Mouse (Mus musculus) hindbrain, postnatal 0 days (tissue): ENCODE data around the gene Serpinf2. TPM values are rescaled to one million over a fixed set of nuclear protein-coding genes. Genes with fewer than 3 reads are reported as not detected.

Experiments used
- ATAC-seq: fragments of 200-750 bp; cut with Nextera tagmentation; 2 replicates; pipeline ENCODE4 v1.8.0; 2017; ENCODE audit warnings: mild to moderate bottlenecking, moderate TSS enrichment, moderate library complexity
- DNase-seq: peaks from one replicate; pipeline ENCODE4 v3.0.0-alpha.2; 2015; ENCODE audit warnings: low spot score
- H3K27ac ChIP-seq: fragments of 300-500 bp; sonication (generic); 2 replicates; pipeline ENCODE4 v1.5.1; 2014; ENCODE audit warnings: mild to moderate bottlenecking
- H3K27me3 ChIP-seq: fragments of 300-500 bp; sonication (generic); 2 replicates; pipeline ENCODE4 v1.6.1; 2014; ENCODE audit warnings: low read length, mixed read lengths; ENCODE audit not compliant: insufficient read depth
- H3K36me3 ChIP-seq: fragments of 300-500 bp; sonication (generic); 2 replicates; pipeline ENCODE4 v1.6.1; 2014; ENCODE audit warnings: low read length, mixed read lengths; ENCODE audit not compliant: insufficient read depth
- H3K4me1 ChIP-seq: fragments of 300-500 bp; sonication (generic); 2 replicates; pipeline ENCODE4 v1.6.1; 2014; ENCODE audit warnings: antibody characterized with exemption, low read length, mixed read lengths; ENCODE audit not compliant: insufficient read depth
- H3K4me2 ChIP-seq: fragments of 300-500 bp; sonication (generic); 2 replicates; pipeline ENCODE4 v1.6.1; 2014; ENCODE audit warnings: low read depth, mild to moderate bottlenecking, low read length, moderate library complexity, mixed read lengths
- H3K4me3 ChIP-seq: fragments of 300-500 bp; sonication (generic); 2 replicates; pipeline ENCODE4 v1.5.1; 2014; ENCODE audit warnings: low read length
- H3K9ac ChIP-seq: fragments of 300-500 bp; sonication (generic); replicated peaks from 2 replicates; pipeline ENCODE4 v1.6.1; 2014; ENCODE audit warnings: mild to moderate bottlenecking, low read length, moderate library complexity, mixed read lengths
- H3K9me3 ChIP-seq: fragments of 300-500 bp; sonication (generic); 2 replicates; pipeline ENCODE4 v1.6.1; 2016; ENCODE audit warnings: low read length, mixed read lengths
- CTCF ChIP-seq: IDR thresholded peaks from 2 replicates; pipeline ENCODE4 v1.5.1; 2016; ENCODE audit warnings: antibody characterized with exemption, control low read depth, low read depth
- WGBS: fragments of 180-500 bp; shearing (Covaris S2); extraction: QIAGEN DNeasy Blood & Tissue Kit; methylation state at CpG from one replicate; pipeline ENCODE4 v1.1.7; 2014; 5-methylcytosine and 5-hydroxymethylcytosine counted together
- polyA plus RNA-seq: library from polyadenylated mRNA; unstranded; fragments of >200 nt; fragmentation: Nextera tagmentation; extraction: Ambion mirVana; gene quantifications from 2 replicates; pipeline ENCODE4 v1.2.1, GENCODE M21; 2015
- total RNA-seq: library from RNA; depleted of rRNA; stranded (reverse); fragments of >200 nt; gene quantifications from 2 replicates; pipeline ENCODE4 v1.2.3, GENCODE M21; 2014

Gene Serpinf2
- total and polyA plus RNA-seq, 2 experiments from 2014 or later: 0.05 TPM; not detected in 1

- WGBS: 91% methylated on average over 3 of the region's 3 CpGs
- DNase-seq (no peak), ATAC-seq (no peak)
- Histone ChIP-seq H3K9me3 (no peaks in the 10 kb centered on the region), H3K36me3 (peaks cover 4% of the 10 kb centered on the region; the same call in 1 of the 2 replicates), H3K9ac (no peak overlapping the region), H3K27me3 (no peaks in the 10 kb centered on the region), H3K4me1 (0 out of 2 replicates have a peak, but pooled peaks cover 5% of the 10 kb centered on the region), H3K4me3 (no peak overlapping the region), H3K27ac (no peak overlapping the region), H3K4me2 (no peak overlapping the region)
- no peak for TF ChIP-seq CTCF
Measured at GRCm38 (mm10) chr11:75470675-75471074, 31.3 kb upstream of the Serpinf2 start.

DNA sequence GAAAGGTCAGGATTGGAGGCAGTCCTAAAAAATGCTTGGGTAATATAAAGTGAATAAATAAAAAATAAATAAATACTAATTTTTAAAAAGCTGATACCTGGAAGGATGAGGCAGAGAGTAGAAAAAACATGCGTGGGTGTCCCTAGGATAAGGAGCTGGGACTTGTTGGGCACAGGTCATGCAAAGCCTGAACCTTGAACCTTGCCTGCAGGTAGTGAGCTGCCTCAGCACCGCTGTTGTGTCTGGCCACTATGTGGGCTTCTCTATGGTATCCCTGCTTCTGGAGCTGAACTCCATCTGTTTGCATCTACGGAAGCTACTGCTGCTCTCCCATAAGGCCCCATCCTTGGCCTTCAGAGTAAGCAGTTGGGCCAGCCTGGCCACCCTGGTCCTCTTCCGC is 29.9 kb upstream of the Serpinf2 start:
- no peaks in the 10 kb centered on the region for H3K27me3 ChIP-seq
- H3K27ac ChIP-seq: no peak overlapping the region

GRCm38 (mm10) chr11:75468410-75468809 is 29.0 kb upstream of the Serpinf2 start:
- H3K27me3 ChIP-seq: no peaks in the 10 kb centered on the region
- peak overlapping the region; percentile 60 for H3K4me2 ChIP-seq
- 0 out of 2 replicates have a peak, but pooled peaks cover 5% of the 10 kb centered on the region for H3K4me1 ChIP-seq
- no peak for TF ChIP-seq CTCF
- ATAC-seq: no peak
- DNase-seq: no peak
- peaks cover 11% of the 10 kb centered on the region for H3K36me3 ChIP-seq
- H3K9ac ChIP-seq: peak overlapping the region; percentile 38; the same call in 1 of the 2 replicates
- no peaks in the 10 kb centered on the region for H3K9me3 ChIP-seq
- peak overlapping the region; percentile 25; the same call in 1 of the 2 replicates for H3K4me3 ChIP-seq
- WGBS: 69% methylated on average over 7 of the region's 7 CpGs
- H3K27ac ChIP-seq: no peak overlapping the region

More for the DNA sequence above, 29.9 kb upstream of the Serpinf2 start:
- ATAC-seq (no peak), DNase-seq (no peak)
- H3K4me2 ChIP-seq: no peak overlapping the region
- TF ChIP-seq CTCF: no peak
- WGBS: 83% methylated on average over 4 of the region's 4 CpGs
- peaks cover 11% of the 10 kb centered on the region for H3K36me3 ChIP-seq
- H3K9me3 ChIP-seq: no peaks in the 10 kb centered on the region
- no peak overlapping the region for H3K9ac ChIP-seq
- 0 out of 2 replicates have a peak, but pooled peaks cover 5% of the 10 kb centered on the region for H3K4me1 ChIP-seq
- no peak overlapping the region for H3K4me3 ChIP-seq

GRCm38 (mm10) chr11:75467512-75468215 is 28.3 kb upstream of the Serpinf2 start:
- no peak overlapping the region for H3K27ac ChIP-seq
- H3K27me3 ChIP-seq: no peaks in the 10 kb centered on the region
- H3K36me3 ChIP-seq: peaks cover 11% of the 10 kb centered on the region
- H3K4me2 ChIP-seq: peak overlapping the region; percentile 60
- ATAC-seq: peak; percentile 54; the same call in 1 of the 2 replicates
- TF ChIP-seq CTCF: no peak
- 20% methylated on average over 19 of the region's 19 CpGs for WGBS
- H3K9me3 ChIP-seq: no peaks in the 10 kb centered on the region
- no peak for DNase-seq
- H3K9ac ChIP-seq: peak overlapping the region; percentile 38
- H3K4me1 ChIP-seq: peaks cover 11% of the 10 kb centered on the region
- peak overlapping the region; percentile 25 for H3K4me3 ChIP-seq

DNA sequence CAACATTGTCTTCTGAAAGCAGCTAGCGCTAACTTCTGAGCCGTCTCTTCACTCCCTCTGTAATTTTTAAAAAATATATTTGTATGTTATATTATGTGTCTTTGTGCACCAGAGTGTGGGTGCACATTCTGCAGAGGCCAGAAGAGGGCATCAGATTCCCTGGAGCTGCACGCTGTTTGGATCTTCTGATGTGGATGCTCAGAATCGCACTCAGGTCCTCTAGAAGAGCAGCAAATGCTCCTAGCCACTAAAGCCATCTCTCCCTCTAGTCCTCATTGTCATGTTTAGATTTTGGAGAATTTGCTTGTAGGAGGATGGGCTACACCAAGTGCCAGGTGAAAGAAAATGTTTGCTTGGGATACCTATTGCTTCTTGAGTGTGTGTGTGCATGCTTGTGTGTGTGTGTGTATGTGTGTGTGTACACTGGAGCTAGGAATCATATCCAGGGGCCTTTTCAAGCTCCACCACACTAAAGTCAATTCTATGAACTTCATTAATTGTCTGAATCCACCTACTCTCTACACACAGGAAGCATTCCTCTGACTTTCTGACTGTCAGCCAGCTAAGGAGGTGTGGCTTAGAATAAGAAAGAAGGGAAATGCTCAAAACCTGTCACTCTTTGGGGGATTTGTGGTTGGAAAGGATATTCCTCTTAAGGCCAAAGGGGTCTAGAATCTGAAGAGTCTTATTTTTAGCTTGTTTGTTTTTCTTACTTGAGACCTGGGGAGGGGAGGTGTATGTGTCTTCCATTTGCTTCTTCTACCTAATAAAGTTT is 27.5 kb upstream of the Serpinf2 start:
- H3K9me3 ChIP-seq: no peaks in the 10 kb centered on the region
- no peak for ATAC-seq
- no peak for DNase-seq
- peaks cover 11% of the 10 kb centered on the region for H3K36me3 ChIP-seq
- no peak overlapping the region for H3K27ac ChIP-seq
- H3K4me3 ChIP-seq: no peak overlapping the region
- H3K27me3 ChIP-seq: no peaks in the 10 kb centered on the region
- no peak for TF ChIP-seq CTCF
- no peak overlapping the region for H3K9ac ChIP-seq
- 95% methylated on average over 4 of the region's 4 CpGs for WGBS
- peaks cover 19% of the 10 kb centered on the region for H3K4me1 ChIP-seq
- no peak overlapping the region for H3K4me2 ChIP-seq

DNA sequence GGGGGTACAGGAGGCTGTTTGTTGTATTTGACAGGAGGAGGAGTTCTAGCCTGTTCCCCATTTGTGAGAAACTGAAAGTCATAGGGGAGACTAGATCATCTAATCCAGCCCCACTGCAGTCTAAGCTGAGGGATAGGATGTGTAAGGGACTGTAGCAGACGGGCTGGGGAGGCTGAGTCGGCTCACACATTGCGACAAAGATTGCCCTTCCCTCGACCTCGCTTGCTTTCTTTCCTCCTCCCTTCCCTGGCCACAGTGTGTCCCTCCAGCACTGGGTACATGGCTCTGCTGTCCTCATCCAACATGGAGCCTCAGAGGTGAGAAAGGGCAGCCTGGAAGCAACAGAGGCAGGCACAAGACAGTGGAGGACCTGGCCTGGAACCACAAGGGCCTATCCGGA is 25.7 kb upstream of the Serpinf2 start:
- Histone ChIP-seq H3K27me3 (no peaks in the 10 kb centered on the region), H3K36me3 (peaks cover 11% of the 10 kb centered on the region), H3K9ac (no peak overlapping the region), H3K4me1 (peaks cover 19% of the 10 kb centered on the region), H3K4me3 (no peak overlapping the region), H3K27ac (no peak overlapping the region), H3K9me3 (no peaks in the 10 kb centered on the region), H3K4me2 (no peak overlapping the region)
- no peak for DNase-seq
- 84% methylated on average over 6 of the region's 6 CpGs for WGBS
- TF ChIP-seq CTCF: no peak
- no peak for ATAC-seq

DNA sequence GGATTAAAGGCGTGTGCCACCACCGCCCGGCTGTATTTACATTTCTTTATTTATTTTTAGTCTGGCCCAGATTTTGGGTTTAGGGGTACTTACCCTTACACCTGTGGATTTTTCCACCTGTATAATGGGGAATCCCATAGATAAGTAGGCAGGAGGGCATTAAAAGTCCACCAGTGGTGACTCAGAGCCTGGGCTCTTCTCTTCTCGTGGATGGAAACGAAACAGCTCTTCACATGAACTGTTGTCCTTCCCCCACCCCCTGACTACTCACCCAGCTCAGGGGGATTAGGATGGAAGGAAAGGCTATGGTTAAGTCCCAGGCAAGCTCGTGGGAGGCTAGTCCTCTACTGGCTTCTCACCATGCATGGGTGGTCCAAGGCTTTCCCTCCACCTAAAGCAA is 25.0 kb upstream of the Serpinf2 start:
- Histone ChIP-seq H3K27me3 (no peaks in the 10 kb centered on the region), H3K27ac (no peak overlapping the region), H3K9me3 (no peaks in the 10 kb centered on the region), H3K36me3 (peaks cover 11% of the 10 kb centered on the region), H3K4me2 (no peak overlapping the region), H3K4me3 (no peak overlapping the region), H3K4me1 (peaks cover 25% of the 10 kb centered on the region), H3K9ac (no peak overlapping the region)
- TF ChIP-seq CTCF: no peak
- ATAC-seq (no peak), DNase-seq (no peak)
- WGBS: 83% methylated on average over 6 of the region's 6 CpGs
